Mouse (Mus musculus) embryonic facial prominence, embryonic 12.5 days (tissue): ENCODE results near the gene St6galnac4. TPM values are rescaled to one million over a fixed set of nuclear protein-coding genes. Genes with fewer than 3 reads are reported as not detected.

Experiments used
- ATAC-seq: fragments of 200-750 bp; cut with Nextera tagmentation; 2 replicates; pipeline ENCODE4 v1.8.0; 2017; ENCODE audit not compliant: insufficient number of reproducible peaks, insufficient read depth, low FRiP score, low TSS enrichment
- H3K27ac ChIP-seq: fragments of 300-500 bp; sonication (generic); 2 replicates; pipeline ENCODE4 v1.5.1; 2016; ENCODE audit warnings: mild to moderate bottlenecking
- H3K27me3 ChIP-seq: fragments of 300-500 bp; sonication (generic); 2 replicates; pipeline ENCODE4 v1.6.1; 2016; ENCODE audit warnings: mild to moderate bottlenecking, moderate library complexity
- H3K36me3 ChIP-seq: fragments of 300-500 bp; sonication (generic); 2 replicates; pipeline ENCODE4 v1.6.1; 2016; ENCODE audit warnings: mild to moderate bottlenecking
- H3K4me1 ChIP-seq: fragments of 300-500 bp; sonication (generic); 2 replicates; pipeline ENCODE4 v1.6.1; 2016
- H3K4me2 ChIP-seq: fragments of 300-500 bp; sonication (generic); replicated peaks from 2 replicates; pipeline ENCODE4 v1.6.1; 2016; ENCODE audit warnings: mild to moderate bottlenecking, moderate library complexity
- H3K4me3 ChIP-seq: fragments of 300-500 bp; sonication (generic); 2 replicates; pipeline ENCODE4 v1.5.1; 2016; ENCODE audit warnings: mild to moderate bottlenecking
- H3K9ac ChIP-seq: fragments of 300-500 bp; sonication (generic); 2 replicates; pipeline ENCODE4 v1.6.1; 2016; ENCODE audit warnings: mild to moderate bottlenecking, moderate library complexity
- H3K9me3 ChIP-seq: fragments of 300-500 bp; sonication (generic); 2 replicates; pipeline ENCODE4 v1.6.1; 2016; ENCODE audit warnings: mild to moderate bottlenecking, moderate library complexity
- WGBS: fragments of 180-500 bp; shearing (Covaris S2); methylation state at CpG from one replicate; pipeline ENCODE4 v1.1.7; 2016; 5-methylcytosine and 5-hydroxymethylcytosine counted together
- polyA plus RNA-seq: library from polyadenylated mRNA; unstranded; fragments of >200 nt; fragmentation: Nextera tagmentation; extraction: Ambion mirVana; gene quantifications from 2 replicates; pipeline ENCODE4 v1.2.1, GENCODE M21; 2016

The St6galnac4 gene
- polyA plus RNA-seq, 1 experiment from 2014 or later = 32.7 TPM

DNA sequence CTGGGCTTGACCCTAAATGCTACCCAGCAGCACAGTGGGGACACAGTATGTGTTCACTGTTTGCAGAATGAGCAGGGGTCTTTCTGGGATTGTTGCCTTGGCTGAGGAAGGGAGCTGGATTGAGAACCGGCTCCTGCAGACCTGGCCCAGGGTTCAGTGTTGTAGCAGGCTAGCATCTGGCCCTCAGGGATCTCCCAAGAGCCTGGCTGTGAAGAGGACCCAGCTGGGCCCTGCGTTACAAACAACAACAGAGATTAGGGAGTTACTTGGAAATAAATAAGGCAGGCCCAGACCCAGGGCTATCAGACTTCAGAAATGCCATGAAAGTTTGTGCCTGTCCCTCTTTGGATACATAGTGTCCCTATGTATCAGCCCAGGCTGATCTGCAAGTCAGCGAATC, 58.8 kb downstream of the St6galnac4 start:
- ATAC-seq = no peak
- 61% methylated on average over 3 of the region's 3 CpGs for WGBS
- Histone ChIP-seq H3K9me3 (no peaks in the 10 kb centered on the region), H3K9ac (no peak overlapping the region), H3K4me1 (peaks cover 16% of the 10 kb centered on the region; the same call in 1 of the 2 replicates), H3K27ac (no peak overlapping the region; the same call in 1 of the 2 replicates), H3K4me3 (no peak overlapping the region), H3K36me3 (no peaks in the 10 kb centered on the region), H3K4me2 (no peak overlapping the region), H3K27me3 (no peaks in the 10 kb centered on the region)

DNA sequence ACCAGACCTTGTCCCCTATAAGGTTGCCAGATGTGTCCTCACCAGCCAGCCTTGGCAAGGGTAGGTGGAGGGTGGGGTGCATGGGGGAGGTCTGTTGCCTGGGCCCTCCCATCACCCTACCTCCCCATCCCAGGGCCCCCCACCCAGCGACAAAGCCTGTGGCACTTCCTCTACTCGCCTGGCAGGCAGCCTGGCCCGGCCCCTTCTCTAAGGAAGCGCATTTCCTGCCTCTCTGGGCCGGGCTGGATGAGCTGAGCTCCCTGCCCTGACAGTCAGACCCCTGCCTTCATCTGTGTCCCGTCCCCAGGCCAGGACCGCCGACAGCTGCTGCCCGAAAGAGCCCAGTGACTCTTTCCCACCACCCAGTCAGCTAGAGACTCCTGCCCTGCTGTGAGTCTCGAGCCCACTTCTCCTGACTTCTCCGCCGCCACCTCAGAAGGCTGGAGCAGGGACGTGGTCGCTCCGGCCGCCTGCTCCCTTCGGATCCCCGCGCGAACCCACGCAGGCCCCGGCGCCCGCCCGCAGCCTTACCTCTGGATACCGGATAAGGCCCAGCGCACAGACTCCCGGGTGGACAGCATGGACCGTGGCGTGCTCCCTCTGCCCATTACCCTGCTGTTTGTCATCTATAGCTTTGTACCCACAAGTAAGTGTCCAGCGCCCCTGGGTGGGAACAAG, 59.6 kb downstream of the St6galnac4 start, which contains the start of gene Eng:
Eng (plus strand) TSS at position 217 of the 678 bp plus-strand sequence.
- no peaks in the 10 kb centered on the region for H3K9me3 ChIP-seq
- H3K4me3 ChIP-seq = peak within 1 kb of the TSS; percentile 27
- peak within 1 kb of the TSS; percentile 34 for H3K4me2 ChIP-seq
- ATAC-seq = no peak
- H3K36me3 ChIP-seq = no peaks in the 10 kb centered on the region
- 53% methylated on average over 31 of the region's 31 CpGs for WGBS
- H3K4me1 ChIP-seq = peaks cover 16% of the 10 kb centered on the region; the same call in 1 of the 2 replicates
- H3K27me3 ChIP-seq = no peaks in the 10 kb centered on the region
- H3K9ac ChIP-seq = peak within 1 kb of the TSS; percentile 34; the same call in 1 of the 2 replicates
- peak within 1 kb of the TSS; percentile 54; the same call in 1 of the 2 replicates for H3K27ac ChIP-seq

DNA sequence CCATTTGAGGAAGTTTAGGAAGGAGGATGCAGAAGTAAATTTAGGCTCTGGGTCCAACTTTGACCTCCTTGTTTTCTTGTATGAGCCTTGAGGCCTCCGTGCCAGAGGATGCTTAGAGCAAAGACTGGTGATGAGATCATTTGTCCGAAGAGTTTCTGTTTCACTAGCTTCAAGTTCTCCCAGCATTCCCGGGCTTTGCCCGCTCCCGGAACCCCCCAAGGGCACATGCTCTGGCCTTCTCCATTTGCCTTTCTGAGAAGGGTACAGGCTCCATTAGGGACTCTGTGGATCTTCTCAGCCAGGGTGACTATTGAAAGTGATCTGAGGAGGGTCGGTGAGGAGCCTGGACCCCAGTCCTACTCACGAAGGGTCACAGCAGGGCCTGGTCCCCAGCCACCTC, 60.5 kb downstream of the St6galnac4 start:
- peak overlapping the region; percentile 34; the same call in 1 of the 2 replicates for H3K4me2 ChIP-seq
- peak overlapping the region; percentile 7 for H3K4me3 ChIP-seq
- no peak for ATAC-seq
- no peaks in the 10 kb centered on the region for H3K9me3 ChIP-seq
- no peaks in the 10 kb centered on the region for H3K27me3 ChIP-seq
- H3K9ac ChIP-seq = no peak overlapping the region
- H3K4me1 ChIP-seq = peaks cover 16% of the 10 kb centered on the region; the same call in 1 of the 2 replicates
- H3K27ac ChIP-seq = no peak overlapping the region
- H3K36me3 ChIP-seq = no peaks in the 10 kb centered on the region
- 84% methylated on average over 7 of the region's 7 CpGs for WGBS

Other genes with a start within 250 kb of the St6galnac4 start
- gene Ciz1, start 234.8 kb upstream of the St6galnac4 start, polyA plus RNA-seq = 50.6 and 57.8 TPM in 2 replicates
- gene Dnm1, start 233.8 kb upstream of the St6galnac4 start, polyA plus RNA-seq = 45.0 and 47.8 TPM in 2 replicates
- gene 1110008P14Rik, start 205.2 kb upstream of the St6galnac4 start, polyA plus RNA-seq = 53.9 and 54.6 TPM in 2 replicates
- 1.3 and 1.4 TPM in 2 replicates for gene Lcn2, start 198.8 kb upstream of the St6galnac4 start, polyA plus RNA-seq
- 36.1 and 36.9 TPM in 2 replicates for gene Ptges2, start 191.2 kb upstream of the St6galnac4 start, polyA plus RNA-seq
- 6.1 and 6.3 TPM in 2 replicates for gene Naif1, start 136.6 kb upstream of the St6galnac4 start, polyA plus RNA-seq
- gene Slc25a25, start 135.7 kb upstream of the St6galnac4 start, polyA plus RNA-seq = 30.2 and 31.5 TPM in 2 replicates
- gene Fam102a, start 51.8 kb upstream of the St6galnac4 start, polyA plus RNA-seq = 14.2 and 17.0 TPM in 2 replicates
- 110 and 113 TPM in 2 replicates for gene Dpm2, start 16.2 kb upstream of the St6galnac4 start, polyA plus RNA-seq
- 2.9 and 3.4 TPM in 2 replicates for gene Pip5kl1, start 12.3 kb upstream of the St6galnac4 start, polyA plus RNA-seq
- 0.29 TPM in 1 of 2 replicates, not detected in the other for gene 9430097D07Rik, start 11.4 kb upstream of the St6galnac4 start, polyA plus RNA-seq
- gene St6galnac6, start 12.6 kb downstream of the St6galnac4 start, polyA plus RNA-seq = 26.4 and 28.1 TPM in 2 replicates
- gene Ak1, start 34.7 kb downstream of the St6galnac4 start, polyA plus RNA-seq = 19.4 and 24.1 TPM in 2 replicates
- gene Eng, start 59.5 kb downstream of the St6galnac4 start, polyA plus RNA-seq = 32.1 and 36.4 TPM in 2 replicates
- 31.1 and 32.3 TPM in 2 replicates for gene Fpgs, start 117.0 kb downstream of the St6galnac4 start, polyA plus RNA-seq
- 121 and 126 TPM in 2 replicates for gene Cdk9, start 126.0 kb downstream of the St6galnac4 start, polyA plus RNA-seq
- gene Sh2d3c, start 134.0 kb downstream of the St6galnac4 start, polyA plus RNA-seq = 27.6 and 29.1 TPM in 2 replicates
- 0.34 and 0.43 TPM in 2 replicates for gene 6330409D20Rik, start 153.9 kb downstream of the St6galnac4 start, polyA plus RNA-seq
- gene Tor2a, start 170.1 kb downstream of the St6galnac4 start, polyA plus RNA-seq = 61.5 and 67.0 TPM in 2 replicates
- gene Ttc16, start 188.5 kb downstream of the St6galnac4 start, polyA plus RNA-seq = 0.23 and 0.34 TPM in 2 replicates
- gene Ptrh1, start 188.7 kb downstream of the St6galnac4 start, polyA plus RNA-seq = 3.3 and 6.4 TPM in 2 replicates
- 0.74 and 1.6 TPM in 2 replicates for gene Cfap157, start 197.3 kb downstream of the St6galnac4 start, polyA plus RNA-seq